12 mouse cellular contexts compared by ENCODE assay signal in genomic region chr1:89922282-89922681, GRCm38 (mm10). TPM values are rescaled to one million over a fixed set of nuclear protein-coding genes. Genes with fewer than 3 reads are reported as not detected.
DNase-seq lines count a peak whose midpoint lies in the region; ATAC-seq and TF ChIP-seq lines count a peak whose summit lies in the region.
"Had no signal": no experiment of that assay in that cellular context is flagged by ENCODE, and none has a peak within 500 bp of the region (broad histone marks: within the 10 kb centered on the region; RNA-seq: fewer than 3 reads in every experiment).

No protein-coding gene starts in this region.

- no peak for TF ChIP-seq CTCF in hindbrain, postnatal 0 days (IDR thresholded peaks at IDR 0.05; ENCODE audit: low read depth)

- DNase-seq in liver, embryonic 11.5 days (ENCODE audit: low spot score): no peak
- DNase-seq in liver: no peak
- peak; percentile 37 for DNase-seq in embryonic facial prominence, embryonic 11.5 days (ENCODE audit: low spot score)
- peak; percentile 44 for DNase-seq in hindbrain, postnatal 0 days (ENCODE audit: low spot score)
- DNase-seq in spleen, adult 12 weeks (ENCODE audit: low spot score): no peak
- DNase-seq: cerebellum, adult 2 months; kidney, adult 18-20 months; thymus, adult 2 months had no signal

- H3K36me3 ChIP-seq in liver, embryonic 11.5 days (ENCODE audit: control insufficient read depth, insufficient read depth, low read length): no peaks in the 10 kb centered on the region
- H3K36me3 ChIP-seq in embryonic facial prominence, embryonic 11.5 days (replicated peaks; ENCODE audit: control insufficient read depth, insufficient read depth, low read depth, low read length): no peaks in the 10 kb centered on the region
- no peaks in the 10 kb centered on the region for H3K36me3 ChIP-seq in hindbrain, postnatal 0 days (ENCODE audit: insufficient read depth, low read length)
- H3K36me3 ChIP-seq in neural tube, embryonic 12.5 days: no peaks in the 10 kb centered on the region
- H3K36me3 ChIP-seq: heart, embryonic 15.5 days; limb, embryonic 15.5 days had no signal

- ATAC-seq in liver, embryonic 11.5 days (replicated peaks; ENCODE audit: low FRiP score): no peak
- ATAC-seq in embryonic facial prominence, embryonic 11.5 days (replicated peaks; ENCODE audit: insufficient number of reproducible peaks, low FRiP score, low TSS enrichment, low read depth): no peak
- peak; percentile 16; the same call in 1 of the 2 replicates for ATAC-seq in hindbrain, postnatal 0 days
- no peak for ATAC-seq in neural tube, embryonic 12.5 days (ENCODE audit: low FRiP score, low read depth)
- no peak for ATAC-seq in erythroid progenitor cell, adult 5-6 weeks (replicated peaks; ENCODE audit: low FRiP score, poor library complexity, severe bottlenecking)

- H3K4me2 ChIP-seq in liver, embryonic 11.5 days: peak overlapping the region; percentile 57
- peak overlapping the region; percentile 27; the same call in 1 of the 2 replicates for H3K4me2 ChIP-seq in embryonic facial prominence, embryonic 11.5 days (ENCODE audit: low read depth, low read length)
- peak overlapping the region; percentile 45 for H3K4me2 ChIP-seq in hindbrain, postnatal 0 days (ENCODE audit: low read depth, low read length)
- H3K4me2 ChIP-seq in neural tube, embryonic 12.5 days (replicated peaks): peak overlapping the region; percentile 63

- H3K27me3 ChIP-seq in liver, embryonic 11.5 days (replicated peaks; ENCODE audit: control insufficient read depth, insufficient read depth, low read length): peaks cover 90% of the 10 kb centered on the region
- H3K27me3 ChIP-seq in embryonic facial prominence, embryonic 11.5 days (ENCODE audit: control insufficient read depth, insufficient read depth, low read length): peaks cover 69% of the 10 kb centered on the region
- peaks cover 56% of the 10 kb centered on the region for H3K27me3 ChIP-seq in hindbrain, postnatal 0 days (ENCODE audit: insufficient read depth, low read length)
- H3K27me3 ChIP-seq in neural tube, embryonic 12.5 days (replicated peaks): peaks cover 69% of the 10 kb centered on the region

- H3K9me3 ChIP-seq in liver, embryonic 11.5 days (ENCODE audit: control insufficient read depth, low read length): no peaks in the 10 kb centered on the region
- no peaks in the 10 kb centered on the region for H3K9me3 ChIP-seq in embryonic facial prominence, embryonic 11.5 days (replicated peaks; ENCODE audit: control insufficient read depth, low read length)
- no peaks in the 10 kb centered on the region for H3K9me3 ChIP-seq in hindbrain, postnatal 0 days (ENCODE audit: low read length)
- H3K9me3 ChIP-seq in neural tube, embryonic 12.5 days: no peaks in the 10 kb centered on the region
- H3K9me3 ChIP-seq: heart, embryonic 15.5 days; limb, embryonic 15.5 days had no signal

- no peak overlapping the region for H3K9ac ChIP-seq in liver, embryonic 11.5 days (ENCODE audit: low read depth, low read length)
- H3K9ac ChIP-seq in embryonic facial prominence, embryonic 11.5 days (replicated peaks; ENCODE audit: low read length): no peak overlapping the region
- H3K9ac ChIP-seq in hindbrain, postnatal 0 days (replicated peaks; ENCODE audit: low read length): no peak overlapping the region
- H3K9ac ChIP-seq in neural tube, embryonic 12.5 days: no peak overlapping the region; the same call in 1 of the 2 replicates
- H3K9ac ChIP-seq: heart, embryonic 15.5 days; limb, embryonic 15.5 days had no signal

- no peak overlapping the region for H3K27ac ChIP-seq in liver, embryonic 11.5 days (ENCODE audit: low read depth, low read length)
- no peak overlapping the region for H3K27ac ChIP-seq in embryonic facial prominence, embryonic 11.5 days (replicated peaks; ENCODE audit: low read depth, low read length)
- no peak overlapping the region for H3K27ac ChIP-seq in hindbrain, postnatal 0 days
- no peak overlapping the region for H3K27ac ChIP-seq in neural tube, embryonic 12.5 days
- H3K27ac ChIP-seq: heart, embryonic 15.5 days; limb, embryonic 15.5 days had no signal

- under 1% methylated on average over 7 of the region's 7 CpGs for whole genome bisulfite sequencing in liver, embryonic 11.5 days
- WGBS in embryonic facial prominence, embryonic 11.5 days: 1% methylated on average over 7 of the region's 7 CpGs
- 3% methylated on average over 7 of the region's 7 CpGs for WGBS in hindbrain, postnatal 0 days
- WGBS in neural tube, embryonic 12.5 days: 3% methylated on average over 7 of the region's 7 CpGs

- H3K4me1 ChIP-seq in liver, embryonic 11.5 days (replicated peaks; ENCODE audit: control insufficient read depth, insufficient read depth, low read length): peaks cover 3% of the 10 kb centered on the region; the same call in 1 of the 2 replicates
- peaks cover 6% of the 10 kb centered on the region; the same call in 1 of the 2 replicates for H3K4me1 ChIP-seq in embryonic facial prominence, embryonic 11.5 days (ENCODE audit: control insufficient read depth, insufficient read depth, low read length)
- H3K4me1 ChIP-seq in hindbrain, postnatal 0 days (ENCODE audit: insufficient read depth, low read length): peaks cover 10% of the 10 kb centered on the region; the same call in 1 of the 2 replicates
- peaks cover 54% of the 10 kb centered on the region for H3K4me1 ChIP-seq in neural tube, embryonic 12.5 days

- H3K4me3 ChIP-seq in liver, embryonic 11.5 days (ENCODE audit: low read depth, low read length): peak overlapping the region; percentile 29
- no peak overlapping the region for H3K4me3 ChIP-seq in embryonic facial prominence, embryonic 11.5 days (ENCODE audit: low read depth, low read length)
- H3K4me3 ChIP-seq in hindbrain, postnatal 0 days (ENCODE audit: low read length): peak overlapping the region; percentile 21; the same call in 1 of the 2 replicates
- peak overlapping the region; percentile 19 for H3K4me3 ChIP-seq in neural tube, embryonic 12.5 days

RNA-seq across cellular contexts. Expression of gene Gbx2, which starts 8.7 kb away (rescaled TPM):
- polyA plus RNA-seq in liver, embryonic 11.5 days (2014; fragmentation: Nextera tagmentation; extraction: Ambion mirVana): 2.2 and 2.9 TPM in 2 replicates
- 5.5 and 7.2 TPM in 2 replicates for polyA plus RNA-seq in embryonic facial prominence, embryonic 11.5 days (2014; fragmentation: Nextera tagmentation; extraction: Ambion mirVana)
- 22.1 and 27.7 TPM in 2 replicates for total RNA-seq in hindbrain, postnatal 0 days (2014; rRNA removed)
- polyA plus RNA-seq in hindbrain, postnatal 0 days (2015; fragmentation: Nextera tagmentation; extraction: Ambion mirVana): 25.6 and 26.9 TPM in 2 replicates
- 78.5 and 91.6 TPM in 2 replicates for polyA plus RNA-seq in neural tube, embryonic 12.5 days (2016; fragmentation: Nextera tagmentation; extraction: Ambion mirVana)
- not detected in 2 replicates for total RNA-seq in erythroid progenitor cell, adult 5-6 weeks (2015; ENCODE audit: low replicate concordance)
- not detected in 2 replicates for total RNA-seq in erythroid progenitor cell, adult 5-6 weeks (2017; ENCODE audit: low replicate concordance)
- polyA plus RNA-seq: heart, embryonic 15.5 days had no signal

Comparison
In these comparisons a context has a peak if more than half of its experiments do, and no peak if none do; other contexts are left out.
1. DNase-seq: peak in embryonic facial prominence, embryonic 11.5 days (single experiment) and hindbrain, postnatal 0 days (single experiment); none in liver, embryonic 11.5 days (single experiment), liver (single experiment) and spleen, adult 12 weeks (single experiment).
2. Peak in every context shown above with its lines, with median percentiles within 50 percentile points of each other: H3K4me2 ChIP-seq.